Mouse (Mus musculus): ENCODE data around the gene Svep1.

- no peak for TF ChIP-seq CTCF (IDR thresholded peaks at IDR 0.05; ENCODE audit: control insufficient read depth, insufficient read depth, insufficient read length)
- TF ChIP-seq MYOD1 (IDR thresholded peaks at IDR 0.05; ENCODE audit: control insufficient read depth, insufficient read length, low read depth) = no peak
- no peak for TF ChIP-seq MAX (IDR thresholded peaks at IDR 0.05)
- TF ChIP-seq USF1 (IDR thresholded peaks at IDR 0.05; ENCODE audit: low read depth) = no peak
- no peak for TF ChIP-seq FOSL1 (IDR thresholded peaks at IDR 0.05; ENCODE audit: insufficient read depth, low read length, poor library complexity, severe bottlenecking)
- TF ChIP-seq MYOG (IDR thresholded peaks at IDR 0.05; ENCODE audit: control insufficient read depth, extremely low read depth, insufficient read length) = no peak
- no peak for TF ChIP-seq CEBPB (IDR thresholded peaks at IDR 0.05; ENCODE audit: low read depth)
These were observed 33.8 kb upstream of the Svep1 start for GRCm38 (mm10) chr4:58240416-58240815.
